Mouse (Mus musculus) lung, postnatal 0 days (tissue): ENCODE data around the gene Bpifb3. TPM values are rescaled to one million over a fixed set of nuclear protein-coding genes. Genes with fewer than 3 reads are reported as not detected.

ENCODE experiments used
- ATAC-seq: fragments of 200-750 bp; cut with Nextera tagmentation; 2 replicates; pipeline ENCODE4 v1.8.0; 2017; ENCODE audit warnings: moderate library complexity
- DNase-seq: peaks from one replicate; pipeline ENCODE4 v3.0.0-alpha.2; 2016; ENCODE audit warnings: low spot score
- H3K27ac ChIP-seq: fragments of 300-500 bp; sonication (generic); 2 replicates; pipeline ENCODE4 v1.5.1; 2014; ENCODE audit warnings: antibody characterized with exemption, mild to moderate bottlenecking, low read length, mixed read lengths
- H3K27me3 ChIP-seq: fragments of 300-500 bp; sonication (generic); replicated peaks from 2 replicates; pipeline ENCODE4 v1.6.1; 2014; ENCODE audit warnings: low read length, mixed read lengths; ENCODE audit not compliant: insufficient read depth
- H3K36me3 ChIP-seq: fragments of 300-500 bp; sonication (generic); 2 replicates; pipeline ENCODE4 v1.6.1; 2014; ENCODE audit warnings: low read length, mixed read lengths; ENCODE audit not compliant: insufficient read depth
- H3K4me1 ChIP-seq: fragments of 300-500 bp; sonication (generic); 2 replicates; pipeline ENCODE4 v1.6.1; 2014; ENCODE audit warnings: antibody characterized with exemption, low read depth, low read length, mixed read lengths; ENCODE audit not compliant: insufficient read depth
- H3K4me2 ChIP-seq: fragments of 300-500 bp; sonication (generic); replicated peaks from 2 replicates; pipeline ENCODE4 v1.6.1; 2014; ENCODE audit warnings: low read depth, mild to moderate bottlenecking, low read length, moderate library complexity, mixed read lengths
- H3K4me3 ChIP-seq: fragments of 300-500 bp; sonication (generic); 2 replicates; pipeline ENCODE4 v1.5.1; 2014; ENCODE audit warnings: low read depth, low read length
- H3K9ac ChIP-seq: fragments of 300-500 bp; sonication (generic); replicated peaks from 2 replicates; pipeline ENCODE4 v1.6.1; 2014; ENCODE audit warnings: low read depth, mild to moderate bottlenecking
- H3K9me3 ChIP-seq: fragments of 300-500 bp; sonication (generic); 2 replicates; pipeline ENCODE4 v1.6.1; 2016; ENCODE audit warnings: low read length, mixed read lengths
- CTCF ChIP-seq: IDR thresholded peaks from 2 replicates; pipeline ENCODE4 v1.5.1; 2016; ENCODE audit warnings: antibody characterized with exemption, mild to moderate bottlenecking
- EP300 ChIP-seq: IDR thresholded peaks from 2 replicates; pipeline ENCODE4 v1.6.1; 2016; ENCODE audit warnings: antibody characterized with exemption, mild to moderate bottlenecking, control low read depth
- WGBS: fragments of 180-500 bp; shearing (Covaris S2); extraction: QIAGEN DNeasy Blood & Tissue Kit; methylation state at CpG from one replicate; pipeline ENCODE4 v1.1.7; 2014; 5-methylcytosine and 5-hydroxymethylcytosine counted together
- polyA plus RNA-seq: library from polyadenylated mRNA; unstranded; fragments of >200 nt; fragmentation: Nextera tagmentation; extraction: Ambion mirVana; gene quantifications from 2 replicates; pipeline ENCODE4 v1.2.1, GENCODE M21; 2015

Gene Bpifb3
- polyA plus RNA-seq, 1 experiment from 2014 or later: not detected

DNA sequence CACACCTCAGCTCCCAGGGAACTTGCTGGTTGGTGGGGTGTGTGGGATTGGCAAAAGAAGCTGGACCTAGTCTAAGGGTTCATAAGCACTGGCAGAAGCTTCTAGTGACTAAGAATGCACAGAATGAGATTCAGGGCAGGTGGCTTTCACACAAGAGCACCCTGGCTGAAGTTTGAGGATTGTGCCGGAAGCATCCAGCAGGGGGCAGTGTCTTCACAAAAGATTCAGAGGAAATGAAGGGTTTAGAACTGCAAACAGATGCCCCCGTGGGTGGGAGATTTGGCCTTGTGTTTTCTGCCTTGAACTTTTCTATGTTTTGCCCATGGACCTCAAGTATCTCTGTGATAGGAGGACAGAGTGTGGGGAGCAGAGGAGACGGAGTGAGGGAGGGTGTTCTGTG, 25.5 kb downstream of the Bpifb3 start:
- Histone ChIP-seq H3K4me3 (no peak overlapping the region), H3K4me2 (no peak overlapping the region), H3K9ac (no peak overlapping the region), H3K9me3 (no peaks in the 10 kb centered on the region), H3K27ac (no peak overlapping the region), H3K27me3 (no peaks in the 10 kb centered on the region), H3K4me1 (no peaks in the 10 kb centered on the region), H3K36me3 (no peaks in the 10 kb centered on the region)
- WGBS: 26% methylated on average over 3 of the region's 3 CpGs
- DNase-seq: peak; percentile 17
- TF ChIP-seq EP300 (no peak), CTCF (peak; percentile 73)
- ATAC-seq: no peak

DNA sequence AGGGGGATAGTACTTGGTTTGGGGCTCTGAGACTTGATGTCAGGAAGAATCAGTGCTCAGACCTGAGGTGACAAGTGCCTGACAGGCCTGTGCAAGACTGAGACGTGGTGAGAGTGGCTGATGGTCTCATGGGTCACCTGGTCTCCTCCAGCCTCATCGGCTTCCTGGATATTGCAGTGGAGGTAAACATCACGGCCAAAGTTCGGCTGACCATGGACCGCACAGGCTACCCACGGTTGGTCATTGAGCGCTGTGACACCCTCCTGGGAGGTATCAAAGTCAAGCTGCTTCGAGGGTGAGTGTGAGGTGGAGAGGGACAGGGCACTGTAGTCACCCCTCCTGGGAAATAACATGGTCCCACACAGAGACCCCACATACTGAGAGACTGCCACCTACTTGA, 26.5 kb downstream of the Bpifb3 start:
- no peak for TF ChIP-seq EP300
- TF ChIP-seq CTCF: no peak
- Histone ChIP-seq H3K27ac (no peak overlapping the region), H3K9me3 (no peaks in the 10 kb centered on the region), H3K9ac (no peak overlapping the region), H3K27me3 (no peaks in the 10 kb centered on the region), H3K4me2 (no peak overlapping the region), H3K36me3 (no peaks in the 10 kb centered on the region), H3K4me3 (no peak overlapping the region), H3K4me1 (no peaks in the 10 kb centered on the region)
- ATAC-seq (no peak), DNase-seq (no peak)
- WGBS: 73% methylated on average over 8 of the region's 8 CpGs

DNA sequence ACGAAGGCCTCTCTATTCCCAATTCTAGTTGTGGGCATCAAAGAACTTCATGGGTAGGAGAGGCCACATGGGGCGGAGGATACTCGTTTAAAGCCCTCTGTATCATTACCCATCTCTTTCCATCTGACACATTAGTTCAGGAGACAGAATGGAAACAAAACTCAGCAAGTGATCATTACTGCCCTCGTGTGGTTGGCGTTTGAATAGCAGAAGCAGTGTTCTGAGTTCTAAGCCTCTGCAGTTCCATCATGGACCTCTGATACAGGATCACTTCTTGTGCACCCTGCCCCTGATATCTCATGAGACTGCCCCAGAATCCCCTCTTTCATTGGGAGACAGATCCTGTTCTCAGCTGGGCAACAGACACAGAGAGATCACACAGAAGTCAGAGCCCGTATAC, 34.9 kb downstream of the Bpifb3 start:
- H3K4me2 ChIP-seq: no peak overlapping the region
- H3K27ac ChIP-seq: no peak overlapping the region
- H3K9me3 ChIP-seq: no peaks in the 10 kb centered on the region
- no peak overlapping the region for H3K9ac ChIP-seq
- no peaks in the 10 kb centered on the region for H3K27me3 ChIP-seq
- ATAC-seq (no peak), DNase-seq (peak; percentile 40)
- 29% methylated on average over 6 of the region's 6 CpGs for WGBS
- H3K4me3 ChIP-seq: no peak overlapping the region
- H3K36me3 ChIP-seq: no peaks in the 10 kb centered on the region
- H3K4me1 ChIP-seq: no peaks in the 10 kb centered on the region
- TF ChIP-seq EP300: no peak
- TF ChIP-seq CTCF: peak; percentile 77

DNA sequence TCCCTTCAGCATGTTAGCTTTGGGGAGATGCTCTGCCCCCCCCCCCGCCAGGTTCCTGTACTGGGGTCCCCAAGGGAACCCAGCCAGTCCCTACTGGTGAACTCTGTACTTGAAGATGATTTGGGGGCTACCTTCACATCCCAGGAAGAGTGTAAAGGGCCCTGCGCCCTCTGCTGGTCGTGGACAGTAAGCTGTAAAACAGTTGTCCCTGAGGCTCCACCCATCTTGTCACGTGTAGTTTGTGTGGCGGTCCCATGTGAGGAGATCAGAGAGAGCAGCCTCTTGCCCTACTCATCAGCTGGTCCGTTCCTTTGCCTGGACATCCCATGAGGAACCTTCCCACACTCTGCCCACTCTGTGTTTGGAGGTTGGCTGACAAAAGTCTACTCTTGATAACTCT, 35.8 kb downstream of the Bpifb3 start:
- no peak overlapping the region for H3K4me3 ChIP-seq
- no peaks in the 10 kb centered on the region for H3K36me3 ChIP-seq
- H3K4me1 ChIP-seq: no peaks in the 10 kb centered on the region
- TF ChIP-seq EP300: no peak
- peak; percentile 72 for TF ChIP-seq CTCF
- 9% methylated on average over 6 of the region's 6 CpGs for WGBS
- H3K27ac ChIP-seq: no peak overlapping the region
- H3K27me3 ChIP-seq: no peaks in the 10 kb centered on the region
- DNase-seq: peak; percentile 64
- peak; percentile 30 for ATAC-seq
- H3K9ac ChIP-seq: no peak overlapping the region
- H3K9me3 ChIP-seq: no peaks in the 10 kb centered on the region
- no peak overlapping the region for H3K4me2 ChIP-seq

DNA sequence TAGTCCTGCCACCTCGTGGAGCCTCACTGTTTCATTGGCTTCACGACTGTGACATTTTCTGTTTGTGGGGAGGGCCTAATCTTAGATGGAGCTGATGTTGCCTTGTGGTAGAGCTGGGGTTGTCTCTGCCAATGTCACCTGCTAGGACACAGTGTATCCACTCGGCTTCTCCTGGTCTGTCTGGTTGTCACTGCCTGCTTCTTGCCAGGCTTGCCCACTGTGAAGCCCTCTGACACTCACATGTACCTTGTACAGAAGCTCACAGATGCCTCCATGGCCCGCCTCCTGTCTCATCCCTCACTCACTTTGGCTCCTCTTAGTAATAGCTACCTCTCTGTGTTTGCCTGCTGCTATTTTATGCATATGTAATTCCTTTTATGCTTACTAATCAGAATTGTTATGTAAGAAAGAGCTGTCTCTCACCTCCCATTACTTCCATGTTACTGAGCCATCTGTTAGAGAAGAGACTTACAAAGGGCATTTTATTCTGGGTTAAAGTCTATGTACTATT, 44.8 kb downstream of the Bpifb3 start:
- ATAC-seq (no peak), DNase-seq (no peak)
- Histone ChIP-seq H3K4me3 (no peak overlapping the region), H3K27me3 (no peaks in the 10 kb centered on the region), H3K4me2 (no peak overlapping the region), H3K4me1 (no peaks in the 10 kb centered on the region), H3K36me3 (no peaks in the 10 kb centered on the region), H3K27ac (no peak overlapping the region), H3K9ac (no peak overlapping the region), H3K9me3 (no peaks in the 10 kb centered on the region)
- WGBS: 68% methylated on average over 4 of the region's 4 CpGs
- no peak for TF ChIP-seq CTCF
- no peak for TF ChIP-seq EP300

DNA sequence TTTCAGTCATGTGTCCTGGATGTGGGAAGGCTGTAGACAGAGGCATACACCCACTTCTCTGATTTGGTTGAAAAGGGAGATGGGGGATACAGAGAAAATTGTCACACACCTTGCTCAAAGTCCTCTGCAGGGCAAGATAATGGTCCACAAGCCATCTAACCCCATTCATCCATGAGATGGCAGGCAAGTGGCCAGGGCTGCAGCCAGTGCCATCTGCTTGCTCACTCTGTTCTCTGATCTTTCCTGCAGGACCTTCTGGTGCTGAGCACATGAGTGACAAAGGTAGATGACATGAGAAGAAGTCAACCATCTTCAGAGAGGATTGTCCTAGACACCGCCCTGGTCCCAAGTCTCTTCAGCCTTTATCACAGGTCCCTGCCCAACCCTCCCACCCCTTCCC, 45.3 kb downstream of the Bpifb3 start:
- 95% methylated on average over 1 of the region's 1 CpGs for WGBS
- Histone ChIP-seq H3K4me3 (no peak overlapping the region), H3K27me3 (no peaks in the 10 kb centered on the region), H3K27ac (no peak overlapping the region), H3K9ac (no peak overlapping the region), H3K36me3 (no peaks in the 10 kb centered on the region), H3K4me1 (no peaks in the 10 kb centered on the region), H3K9me3 (no peaks in the 10 kb centered on the region), H3K4me2 (no peak overlapping the region)
- TF ChIP-seq CTCF (no peak), EP300 (no peak)
- DNase-seq (no peak), ATAC-seq (no peak)

DNA sequence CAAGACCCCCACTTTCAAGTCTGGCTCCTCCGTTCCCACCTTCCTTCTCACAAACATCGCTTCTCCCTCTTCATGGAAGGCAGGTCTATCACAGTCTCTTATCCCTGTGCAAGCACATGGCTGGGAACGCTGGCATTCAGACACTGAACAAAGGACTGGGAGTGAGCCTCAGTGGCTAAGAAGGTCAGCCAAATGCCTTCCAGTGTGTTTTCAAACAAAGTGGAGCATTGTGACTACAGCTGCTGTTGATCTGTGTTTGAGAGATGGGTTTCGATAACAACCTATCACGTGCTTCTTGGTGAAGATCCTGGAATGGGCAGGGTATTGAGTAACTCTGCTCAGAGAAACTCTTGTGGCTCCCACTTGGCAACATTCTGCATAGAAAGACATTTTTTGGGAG, 52.2 kb downstream of the Bpifb3 start:
- Histone ChIP-seq H3K4me3 (no peak overlapping the region), H3K27ac (no peak overlapping the region), H3K27me3 (no peaks in the 10 kb centered on the region), H3K36me3 (no peaks in the 10 kb centered on the region), H3K9ac (no peak overlapping the region), H3K9me3 (no peaks in the 10 kb centered on the region), H3K4me1 (no peaks in the 10 kb centered on the region), H3K4me2 (no peak overlapping the region)
- DNase-seq (peak; percentile 53), ATAC-seq (no peak)
- WGBS: 61% methylated on average over 5 of the region's 5 CpGs
- TF ChIP-seq EP300 (no peak), CTCF (no peak)
